Mouse (Mus musculus) MEL (cell line): ENCODE results near the gene Plin4.

Source experiments
- ELF1 ChIP-seq: IDR thresholded peaks from 2 replicates; pipeline ENCODE4 v1.6.1; 2014; ENCODE audit warnings: low read depth, mild to moderate bottlenecking, inconsistent platforms, low read length, improper control_type of control experiment, moderate library complexity
- ETS1 ChIP-seq: IDR thresholded peaks from 2 replicates; pipeline ENCODE4 v1.6.1; 2012; ENCODE audit warnings: low read depth, mild to moderate bottlenecking, inconsistent platforms, low read length, improper control_type of control experiment, moderate library complexity
- MXI1 ChIP-seq: IDR thresholded peaks from 2 replicates; pipeline ENCODE4 v1.6.1; 2011; ENCODE audit warnings: mild to moderate bottlenecking, low read depth, low read length, improper control_type of control experiment
- ZC3H11A ChIP-seq: IDR thresholded peaks from 2 replicates; pipeline ENCODE4 v1.6.1; 2012; ENCODE audit warnings: low read depth, mild to moderate bottlenecking, inconsistent platforms, low read length, improper control_type of control experiment

- TF ChIP-seq ELF1 (no peak), ETS1 (no peak), ZC3H11A (no peak), MXI1 (0 out of 2 replicates have a peak, but pooled peaks have one; percentile 10)
Measured at GRCm38 (mm10) chr17:56055945-56056678, 53.5 kb downstream of the Plin4 start.
